Mouse (Mus musculus): ENCODE measurements around the gene Abtb1. TPM values are rescaled to one million over a fixed set of nuclear protein-coding genes. Genes with fewer than 3 reads are reported as not detected.

The Abtb1 gene
- polyA plus RNA-seq, 1 experiment from 2014 or later: 26.7 TPM

DNA sequence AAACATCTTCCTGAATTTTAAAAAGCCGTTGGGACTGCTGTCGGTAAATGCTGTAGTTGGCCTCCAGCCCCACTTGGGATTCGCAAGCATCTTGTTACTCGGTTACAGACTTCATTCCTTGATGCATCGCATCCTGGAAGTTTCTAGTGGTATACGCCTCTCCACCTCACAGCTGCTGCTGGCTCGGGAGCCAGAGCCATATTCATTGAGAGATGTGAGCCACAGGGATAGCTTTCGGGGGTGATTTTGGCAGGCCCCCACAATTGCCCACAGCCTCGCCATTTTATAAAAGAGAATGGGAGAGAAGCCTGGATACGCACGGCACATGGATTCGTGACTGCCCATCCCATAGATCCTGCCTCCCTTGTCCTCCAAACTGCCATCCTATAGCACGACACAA, 47.9 kb downstream of the Abtb1 start:
- Histone ChIP-seq H3K4me2 (no peak overlapping the region), H3K36me3 (ENCODE audit: control insufficient read depth, insufficient read depth, low read length) (no peaks in the 10 kb centered on the region), H3K27me3 (replicated peaks; ENCODE audit: control insufficient read depth, insufficient read depth, low read length) (no peaks in the 10 kb centered on the region; the same call in 1 of the 2 replicates), H3K4me1 (replicated peaks; ENCODE audit: control insufficient read depth, insufficient read depth, low read length) (peaks cover 5% of the 10 kb centered on the region), H3K9me3 (ENCODE audit: control insufficient read depth, low read length) (no peaks in the 10 kb centered on the region), H3K27ac (ENCODE audit: low read depth, low read length) (no peak overlapping the region), H3K4me3 (ENCODE audit: low read depth, low read length) (no peak overlapping the region), H3K9ac (ENCODE audit: low read depth, low read length) (no peak overlapping the region)
- DNase-seq (ENCODE audit: low spot score) (no peak), ATAC-seq (replicated peaks; ENCODE audit: low FRiP score) (no peak)
- 86% methylated on average over 13 of the region's 13 CpGs for WGBS

DNA sequence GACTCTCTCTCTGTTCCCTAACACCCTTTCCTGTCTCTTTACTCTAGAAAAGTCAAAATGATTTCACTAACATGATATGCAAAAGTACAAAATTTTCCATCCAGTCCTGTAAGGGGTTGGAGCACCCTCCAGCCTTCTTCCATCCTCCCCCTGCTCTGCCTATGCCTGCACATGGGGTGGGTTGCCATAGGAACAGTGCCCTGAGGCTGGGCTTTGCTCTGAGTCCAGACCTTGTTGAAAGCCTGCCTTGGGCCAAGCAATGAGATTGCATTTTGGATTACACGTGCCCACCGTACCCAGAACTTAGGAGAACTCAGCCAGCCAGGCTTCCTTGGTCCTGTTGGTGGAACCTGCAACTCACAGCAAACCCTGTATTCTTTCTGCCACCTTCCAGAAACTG, 48.5 kb downstream of the Abtb1 start:
- no peaks in the 10 kb centered on the region for H3K9me3 ChIP-seq (ENCODE audit: control insufficient read depth, low read length)
- no peak overlapping the region for H3K9ac ChIP-seq (ENCODE audit: low read depth, low read length)
- no peaks in the 10 kb centered on the region for H3K36me3 ChIP-seq (ENCODE audit: control insufficient read depth, insufficient read depth, low read length)
- WGBS: 73% methylated on average over 2 of the region's 2 CpGs
- no peak for ATAC-seq (replicated peaks; ENCODE audit: low FRiP score)
- H3K27me3 ChIP-seq (replicated peaks; ENCODE audit: control insufficient read depth, insufficient read depth, low read length): no peaks in the 10 kb centered on the region; the same call in 1 of the 2 replicates
- no peak overlapping the region for H3K27ac ChIP-seq (ENCODE audit: low read depth, low read length)
- no peak overlapping the region for H3K4me2 ChIP-seq
- no peak for DNase-seq (ENCODE audit: low spot score)
- H3K4me3 ChIP-seq (ENCODE audit: low read depth, low read length): no peak overlapping the region
- peaks cover 5% of the 10 kb centered on the region for H3K4me1 ChIP-seq (replicated peaks; ENCODE audit: control insufficient read depth, insufficient read depth, low read length)

DNA sequence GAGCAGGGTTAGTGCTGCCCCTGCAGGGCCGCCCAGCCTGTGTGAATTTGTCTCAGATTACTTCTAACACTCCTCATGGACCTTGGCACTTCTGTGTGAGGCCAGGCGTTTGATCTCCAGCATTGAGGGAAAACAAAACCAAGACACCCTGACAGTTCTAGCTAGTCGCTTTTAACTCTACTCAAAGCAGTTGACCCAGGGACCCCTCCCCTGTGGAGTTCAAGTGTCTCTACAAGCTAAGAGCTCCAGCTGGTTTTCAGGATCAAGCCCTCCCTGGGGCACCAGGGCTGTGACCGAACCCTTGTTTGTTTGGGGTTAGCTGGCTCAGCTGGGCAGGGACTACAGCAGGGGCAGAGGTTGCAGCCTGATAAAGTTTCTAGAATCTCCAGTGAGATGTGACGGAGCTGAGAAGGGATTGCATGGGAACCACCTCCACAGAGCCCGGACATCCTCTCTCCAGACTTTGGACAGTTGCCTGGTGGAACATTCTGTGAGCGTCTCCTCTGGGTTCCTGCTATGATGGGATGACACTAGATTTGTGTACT, 49.6 kb downstream of the Abtb1 start:
- Histone ChIP-seq H3K9ac (ENCODE audit: low read depth, low read length) (no peak overlapping the region), H3K27ac (ENCODE audit: low read depth, low read length) (no peak overlapping the region), H3K4me1 (replicated peaks; ENCODE audit: control insufficient read depth, insufficient read depth, low read length) (peaks cover 5% of the 10 kb centered on the region), H3K27me3 (replicated peaks; ENCODE audit: control insufficient read depth, insufficient read depth, low read length) (no peaks in the 10 kb centered on the region; the same call in 1 of the 2 replicates), H3K9me3 (ENCODE audit: control insufficient read depth, low read length) (no peaks in the 10 kb centered on the region), H3K36me3 (ENCODE audit: control insufficient read depth, insufficient read depth, low read length) (no peaks in the 10 kb centered on the region), H3K4me3 (ENCODE audit: low read depth, low read length) (no peak overlapping the region), H3K4me2 (no peak overlapping the region)
- ATAC-seq (replicated peaks; ENCODE audit: low FRiP score) (no peak), DNase-seq (ENCODE audit: low spot score) (no peak)
- 58% methylated on average over 7 of the region's 7 CpGs for WGBS

DNA sequence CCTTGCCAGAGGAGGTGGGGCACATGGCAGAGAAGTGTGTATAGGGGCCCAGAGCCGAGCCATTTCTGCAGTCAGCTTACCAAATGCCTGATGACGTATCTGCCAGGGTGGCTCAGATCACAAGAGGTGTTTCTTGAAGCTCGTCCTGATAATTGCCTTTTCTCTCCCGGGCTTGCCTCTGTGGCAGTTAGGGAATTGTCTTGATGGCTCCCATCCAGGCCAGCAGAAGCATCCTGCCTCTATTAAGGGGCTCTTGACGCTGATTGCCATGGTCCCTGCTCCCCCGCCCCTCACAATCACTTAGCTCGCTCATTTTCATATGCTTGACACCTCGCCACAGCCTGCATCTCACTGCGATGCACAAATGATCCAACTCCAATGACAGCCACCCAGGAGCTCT, 50.5 kb downstream of the Abtb1 start:
- Histone ChIP-seq H3K27ac (ENCODE audit: low read depth, low read length) (no peak overlapping the region), H3K27me3 (replicated peaks; ENCODE audit: control insufficient read depth, insufficient read depth, low read length) (no peaks in the 10 kb centered on the region; the same call in 1 of the 2 replicates), H3K4me2 (no peak overlapping the region), H3K4me3 (ENCODE audit: low read depth, low read length) (no peak overlapping the region), H3K36me3 (ENCODE audit: control insufficient read depth, insufficient read depth, low read length) (no peaks in the 10 kb centered on the region), H3K9ac (ENCODE audit: low read depth, low read length) (no peak overlapping the region), H3K9me3 (ENCODE audit: control insufficient read depth, low read length) (no peaks in the 10 kb centered on the region), H3K4me1 (replicated peaks; ENCODE audit: control insufficient read depth, insufficient read depth, low read length) (peaks cover 5% of the 10 kb centered on the region)
- WGBS: 52% methylated on average over 9 of the region's 9 CpGs
- no peak for DNase-seq (ENCODE audit: low spot score)
- no peak for ATAC-seq (replicated peaks; ENCODE audit: low FRiP score)

DNA sequence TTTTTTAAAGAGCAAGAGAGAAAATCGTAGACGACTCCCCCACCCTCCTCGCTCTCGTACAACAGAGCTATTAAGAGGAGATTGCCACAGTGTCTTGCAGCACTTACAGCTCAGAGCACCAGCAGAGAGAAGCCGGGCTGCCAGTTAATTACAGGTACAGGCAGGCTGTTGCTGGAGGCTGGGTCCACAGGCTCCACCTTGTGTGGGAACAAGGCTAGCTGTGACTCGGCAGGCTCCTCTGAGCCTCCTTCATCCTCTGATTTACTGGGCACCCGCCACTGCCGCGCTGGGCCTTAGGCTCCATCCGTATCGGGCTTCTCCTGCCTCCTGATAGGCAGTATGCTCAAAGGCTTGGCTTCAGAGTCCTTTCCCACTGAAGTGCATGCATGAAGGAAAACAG, 53.6 kb downstream of the Abtb1 start:
- H3K27ac ChIP-seq (ENCODE audit: low read depth, low read length): no peak overlapping the region
- no peaks in the 10 kb centered on the region for H3K36me3 ChIP-seq (ENCODE audit: control insufficient read depth, insufficient read depth, low read length)
- no peak overlapping the region for H3K4me3 ChIP-seq (ENCODE audit: low read depth, low read length)
- H3K27me3 ChIP-seq (replicated peaks; ENCODE audit: control insufficient read depth, insufficient read depth, low read length): no peaks in the 10 kb centered on the region; the same call in 1 of the 2 replicates
- no peaks in the 10 kb centered on the region for H3K9me3 ChIP-seq (ENCODE audit: control insufficient read depth, low read length)
- DNase-seq (ENCODE audit: low spot score) (no peak), ATAC-seq (replicated peaks; ENCODE audit: low FRiP score) (no peak)
- H3K4me1 ChIP-seq (replicated peaks; ENCODE audit: control insufficient read depth, insufficient read depth, low read length): peaks cover 21% of the 10 kb centered on the region
- no peak overlapping the region for H3K4me2 ChIP-seq
- H3K9ac ChIP-seq (ENCODE audit: low read depth, low read length): no peak overlapping the region
- WGBS: 74% methylated on average over 11 of the region's 11 CpGs

DNA sequence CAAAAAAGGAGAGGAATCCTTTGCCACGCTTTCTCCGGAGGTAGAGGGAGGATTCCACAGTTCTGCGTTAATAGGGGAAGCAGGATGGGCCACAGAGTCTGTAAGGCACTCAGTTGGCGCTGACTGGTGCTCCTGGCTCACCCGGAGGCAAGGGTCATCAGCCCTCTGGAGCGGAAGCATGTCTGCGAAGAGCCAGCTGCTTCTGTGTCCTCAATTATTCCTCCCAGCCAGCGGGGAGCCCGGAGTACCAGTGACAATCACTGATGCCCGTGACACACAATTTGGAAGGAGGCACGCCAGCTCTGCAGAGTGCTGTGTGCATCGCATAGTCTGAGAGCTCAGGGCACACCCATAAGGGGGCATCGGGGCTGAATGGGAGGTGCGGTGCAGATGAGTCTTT, 54.3 kb downstream of the Abtb1 start:
- Histone ChIP-seq H3K27ac (ENCODE audit: low read depth, low read length) (no peak overlapping the region), H3K4me2 (no peak overlapping the region), H3K4me3 (ENCODE audit: low read depth, low read length) (no peak overlapping the region), H3K9ac (ENCODE audit: low read depth, low read length) (no peak overlapping the region), H3K36me3 (ENCODE audit: control insufficient read depth, insufficient read depth, low read length) (no peaks in the 10 kb centered on the region), H3K4me1 (replicated peaks; ENCODE audit: control insufficient read depth, insufficient read depth, low read length) (peaks cover 26% of the 10 kb centered on the region), H3K9me3 (ENCODE audit: control insufficient read depth, low read length) (no peaks in the 10 kb centered on the region), H3K27me3 (replicated peaks; ENCODE audit: control insufficient read depth, insufficient read depth, low read length) (no peaks in the 10 kb centered on the region; the same call in 1 of the 2 replicates)
- ATAC-seq (replicated peaks; ENCODE audit: low FRiP score): no peak
- 76% methylated on average over 14 of the region's 14 CpGs for WGBS
- DNase-seq (ENCODE audit: low spot score): no peak

DNA sequence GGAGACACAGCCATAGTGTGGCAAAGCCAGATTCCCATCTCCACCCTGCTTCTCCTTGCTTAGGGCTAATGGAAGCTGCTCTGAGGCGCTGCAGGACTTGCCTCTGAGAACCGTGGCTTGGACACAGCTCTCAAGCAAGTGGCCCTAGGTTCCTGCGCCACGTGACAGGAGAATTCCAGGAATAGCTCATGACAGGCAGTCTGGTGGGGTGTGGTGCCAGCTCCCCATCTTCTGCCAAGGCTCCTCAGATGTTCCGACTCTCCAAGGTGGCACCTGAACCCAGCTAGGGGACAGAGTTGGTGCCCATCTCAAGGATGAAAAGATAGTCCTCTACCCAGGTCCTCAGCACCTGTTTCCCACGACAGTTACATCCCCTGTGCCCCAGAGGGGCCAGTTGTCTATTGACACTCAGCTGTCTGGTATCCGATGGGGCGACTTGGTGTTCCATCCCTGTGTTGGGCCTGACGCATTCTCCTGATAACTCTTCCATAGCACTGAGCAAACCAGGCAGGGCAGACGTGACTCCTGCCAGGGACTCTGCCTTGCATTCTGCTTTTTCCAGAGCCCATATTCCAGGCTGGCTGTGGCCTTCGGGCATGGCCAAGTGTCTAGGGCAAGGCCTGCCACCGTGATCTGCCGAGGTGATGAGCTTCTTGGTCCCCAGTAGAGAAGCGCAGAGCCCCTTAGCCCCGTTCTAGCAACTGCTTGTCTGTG, 54.9 kb downstream of the Abtb1 start:
- H3K9ac ChIP-seq (ENCODE audit: low read depth, low read length): no peak overlapping the region
- H3K4me2 ChIP-seq: no peak overlapping the region
- H3K36me3 ChIP-seq (ENCODE audit: control insufficient read depth, insufficient read depth, low read length): no peaks in the 10 kb centered on the region
- DNase-seq (ENCODE audit: low spot score): no peak
- no peak overlapping the region for H3K4me3 ChIP-seq (ENCODE audit: low read depth, low read length)
- H3K4me1 ChIP-seq (replicated peaks; ENCODE audit: control insufficient read depth, insufficient read depth, low read length): peaks cover 25% of the 10 kb centered on the region
- no peaks in the 10 kb centered on the region for H3K27me3 ChIP-seq (replicated peaks; ENCODE audit: control insufficient read depth, insufficient read depth, low read length)
- H3K9me3 ChIP-seq (ENCODE audit: control insufficient read depth, low read length): no peaks in the 10 kb centered on the region
- H3K27ac ChIP-seq (ENCODE audit: low read depth, low read length): no peak overlapping the region
- ATAC-seq (replicated peaks; ENCODE audit: low FRiP score): no peak
- WGBS: 80% methylated on average over 15 of the region's 15 CpGs
